Mouse (Mus musculus) midbrain, postnatal 0 days (tissue): ENCODE measurements around the gene Slc29a1. TPM values are rescaled to one million over a fixed set of nuclear protein-coding genes. Genes with fewer than 3 reads are reported as not detected.
A peak's percentile ranks its signal among the peaks of the same experiment; 100 is the strongest.

ENCODE experiments used
- ATAC-seq: fragments of 200-750 bp; cut with Nextera tagmentation; 2 replicates; pipeline ENCODE4 v1.8.0; 2017; ENCODE audit warnings: moderate number of reproducible peaks, mild to moderate bottlenecking, moderate TSS enrichment, moderate library complexity; ENCODE audit not compliant: low FRiP score
- DNase-seq: peaks from one replicate; pipeline ENCODE4 v3.0.0-alpha.2; 2015; ENCODE audit warnings: low spot score
- H3K27ac ChIP-seq: fragments of 300-500 bp; sonication (generic); 2 replicates; pipeline ENCODE4 v1.5.1; 2014; ENCODE audit warnings: low read depth, mild to moderate bottlenecking, low read length, mixed read lengths
- H3K27me3 ChIP-seq: fragments of 300-500 bp; sonication (generic); 2 replicates; pipeline ENCODE4 v1.6.1; 2014; ENCODE audit warnings: low read length, control low read depth, mixed read lengths; ENCODE audit not compliant: insufficient read depth
- H3K36me3 ChIP-seq: fragments of 300-500 bp; sonication (generic); 2 replicates; pipeline ENCODE4 v1.6.1; 2014; ENCODE audit warnings: low read length, control low read depth, mixed read lengths; ENCODE audit not compliant: insufficient read depth
- H3K4me1 ChIP-seq: fragments of 300-500 bp; sonication (generic); 2 replicates; pipeline ENCODE4 v1.6.1; 2014; ENCODE audit warnings: mild to moderate bottlenecking, control low read depth, antibody characterized with exemption, low read length, mixed read lengths; ENCODE audit not compliant: insufficient read depth
- H3K4me2 ChIP-seq: fragments of 300-500 bp; sonication (generic); 2 replicates; pipeline ENCODE4 v1.6.1; 2014; ENCODE audit warnings: low read depth, mild to moderate bottlenecking, low read length, mixed read lengths; ENCODE audit not compliant: poor library complexity, severe bottlenecking
- H3K4me3 ChIP-seq: fragments of 300-500 bp; sonication (generic); 2 replicates; pipeline ENCODE4 v1.5.1; 2014; ENCODE audit warnings: low read depth, mild to moderate bottlenecking, low read length, moderate library complexity
- H3K9ac ChIP-seq: fragments of 300-500 bp; sonication (generic); replicated peaks from 2 replicates; pipeline ENCODE4 v1.6.1; 2014; ENCODE audit warnings: mild to moderate bottlenecking, low read length, moderate library complexity, mixed read lengths; ENCODE audit not compliant: poor library complexity, severe bottlenecking
- H3K9me3 ChIP-seq: fragments of 300-500 bp; sonication (generic); 2 replicates; pipeline ENCODE4 v1.6.1; 2016; ENCODE audit warnings: low read length, control low read depth
- CTCF ChIP-seq: IDR thresholded peaks from 2 replicates; pipeline ENCODE4 v1.5.1; 2016; ENCODE audit warnings: antibody characterized with exemption, mild to moderate bottlenecking
- WGBS: fragments of 180-500 bp; shearing (Covaris S2); extraction: QIAGEN DNeasy Blood & Tissue Kit; methylation state at CpG from one replicate; pipeline ENCODE4 v1.1.7; 2014; 5-methylcytosine and 5-hydroxymethylcytosine counted together
- polyA plus RNA-seq: library from polyadenylated mRNA; unstranded; fragments of >200 nt; fragmentation: Nextera tagmentation; extraction: Ambion mirVana; gene quantifications from 2 replicates; pipeline ENCODE4 v1.2.1, GENCODE M21; 2015
- total RNA-seq: library from RNA; depleted of rRNA; stranded (reverse); fragments of >200 nt; gene quantifications from 2 replicates; pipeline ENCODE4 v1.2.3, GENCODE M21; 2014

Slc29a1 gene
- total and polyA plus RNA-seq, 2 experiments from 2014 or later: 38.4 to 82.1 TPM

DNA sequence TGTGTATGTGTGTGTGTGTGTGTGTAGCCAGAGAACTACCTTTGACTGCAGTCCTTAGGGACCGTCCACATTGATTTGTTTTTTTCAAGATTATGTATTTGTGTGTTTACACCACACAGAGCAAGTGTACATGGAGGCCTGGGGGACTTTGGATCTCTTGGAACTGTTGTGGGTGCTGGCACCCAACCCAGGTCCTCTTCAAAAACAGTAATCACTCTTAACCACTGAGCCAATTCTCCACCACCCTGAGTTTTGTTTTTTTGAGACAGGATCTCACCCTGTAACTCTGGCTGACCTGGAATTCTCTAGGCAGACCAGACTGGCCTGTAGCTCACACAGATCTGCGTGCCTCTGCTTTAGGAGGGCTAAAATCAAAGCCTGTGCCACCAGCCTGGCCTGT lies 1.0 kb downstream of the Slc29a1 start:
- Histone ChIP-seq H3K9me3 (no peaks in the 10 kb centered on the region), H3K27ac (no peak overlapping the region), H3K36me3 (no peaks in the 10 kb centered on the region), H3K4me2 (no peak overlapping the region), H3K4me1 (peaks cover 9% of the 10 kb centered on the region), H3K9ac (no peak overlapping the region), H3K4me3 (no peak overlapping the region), H3K27me3 (peaks cover 20% of the 10 kb centered on the region)
- ATAC-seq (no peak), DNase-seq (no peak)
- no peak for TF ChIP-seq CTCF
- 93% methylated on average over 2 of the region's 2 CpGs for WGBS

GRCm38 (mm10) chr17:45597787-45598186 lies 1.6 kb downstream of the Slc29a1 start:
- Histone ChIP-seq H3K4me2 (no peak overlapping the region), H3K4me1 (peaks cover 9% of the 10 kb centered on the region), H3K9ac (no peak overlapping the region), H3K27ac (no peak overlapping the region), H3K27me3 (peaks cover 24% of the 10 kb centered on the region), H3K9me3 (no peaks in the 10 kb centered on the region), H3K36me3 (no peaks in the 10 kb centered on the region), H3K4me3 (no peak overlapping the region)
- WGBS: 40% methylated on average over 3 of the region's 3 CpGs
- ATAC-seq (no peak), DNase-seq (peak; percentile 83)
- TF ChIP-seq CTCF: no peak

DNA sequence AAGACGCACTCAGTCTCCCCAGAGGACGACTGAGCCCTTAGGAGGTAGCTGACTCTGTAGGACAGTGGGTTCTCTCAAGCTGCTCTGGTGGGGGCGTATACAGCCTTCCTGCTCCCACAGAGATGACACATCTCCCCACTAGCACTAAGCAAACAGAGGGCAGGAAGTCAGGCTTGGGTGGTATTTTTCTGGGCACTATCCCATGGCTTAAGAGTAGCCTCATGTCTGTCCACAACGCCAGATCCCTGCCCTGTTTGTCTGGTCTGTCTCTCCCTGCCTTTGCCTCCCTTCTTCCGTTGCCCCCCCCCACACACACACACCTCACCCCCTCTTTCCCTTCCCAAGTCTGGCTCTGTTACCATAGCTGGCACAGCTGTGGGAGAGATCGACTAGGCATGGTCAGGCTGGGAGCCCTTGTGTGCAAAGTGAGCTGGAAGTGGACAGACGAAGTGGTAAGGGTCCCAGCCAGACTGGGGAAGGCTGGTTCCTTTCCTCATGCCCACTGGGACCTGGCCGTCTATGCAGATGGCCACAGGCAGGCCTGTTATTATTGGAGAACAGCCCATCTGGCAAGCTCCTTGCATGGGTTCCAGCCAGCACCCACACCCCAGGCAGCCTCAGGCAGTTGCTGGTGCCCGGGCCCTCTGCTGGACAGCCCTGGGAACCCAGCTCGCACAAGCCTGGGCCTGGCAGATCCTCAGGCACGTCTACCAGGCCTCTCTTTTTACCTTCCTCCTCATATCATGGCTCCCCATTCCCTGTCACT lies 2.6 kb downstream of the Slc29a1 start:
- WGBS: 30% methylated on average over 11 of the region's 11 CpGs
- Histone ChIP-seq H3K9me3 (no peaks in the 10 kb centered on the region), H3K4me2 (no peak overlapping the region), H3K27ac (no peak overlapping the region), H3K27me3 (peaks cover 20% of the 10 kb centered on the region), H3K4me1 (peaks cover 15% of the 10 kb centered on the region), H3K36me3 (no peaks in the 10 kb centered on the region), H3K9ac (no peak overlapping the region), H3K4me3 (no peak overlapping the region)
- peak; percentile 21 for ATAC-seq
- DNase-seq: peak; percentile 78
- peak; percentile 67 for TF ChIP-seq CTCF

GRCm38 (mm10) chr17:45595736-45596390 lies 3.5 kb downstream of the Slc29a1 start:
- peaks cover 15% of the 10 kb centered on the region for H3K4me1 ChIP-seq

GRCm38 (mm10) chr17:45594881-45595735 lies 4.3 kb downstream of the Slc29a1 start:
- DNase-seq (peak; percentile 48), ATAC-seq (peak; percentile 32)
- TF ChIP-seq CTCF: no peak; the same call in 1 of the 2 replicates
- H3K9me3 ChIP-seq: no peaks in the 10 kb centered on the region
- H3K9ac ChIP-seq: peak overlapping the region; percentile 54
- 2% methylated on average over 54 of the region's 58 CpGs for WGBS
- peak overlapping the region; percentile 46 for H3K4me3 ChIP-seq
- no peaks in the 10 kb centered on the region for H3K36me3 ChIP-seq
- H3K4me1 ChIP-seq: peaks cover 15% of the 10 kb centered on the region
- peak overlapping the region; percentile 92 for H3K4me2 ChIP-seq
- peaks cover 10% of the 10 kb centered on the region for H3K27me3 ChIP-seq
- H3K27ac ChIP-seq: no peak overlapping the region

More at GRCm38 (mm10) chr17:45595736-45596390, 3.5 kb downstream of the Slc29a1 start:
- H3K9me3 ChIP-seq: no peaks in the 10 kb centered on the region
- DNase-seq: no peak
- H3K27me3 ChIP-seq: peaks cover 15% of the 10 kb centered on the region
- no peaks in the 10 kb centered on the region for H3K36me3 ChIP-seq
- peak overlapping the region; percentile 92 for H3K4me2 ChIP-seq
- H3K27ac ChIP-seq: no peak overlapping the region
- H3K9ac ChIP-seq: peak overlapping the region; percentile 54
- WGBS: 8% methylated on average over 23 of the region's 23 CpGs
- ATAC-seq: no peak
- TF ChIP-seq CTCF: no peak
- peak overlapping the region; percentile 46 for H3K4me3 ChIP-seq
